Mouse (Mus musculus): ENCODE measurements around the gene Mettl7b. TPM values are rescaled to one million over a fixed set of nuclear protein-coding genes. Genes with fewer than 3 reads are reported as not detected.

The Mettl7b gene
- polyA plus RNA-seq, 1 experiment from 2014 or later, result 12.0 TPM

DNA sequence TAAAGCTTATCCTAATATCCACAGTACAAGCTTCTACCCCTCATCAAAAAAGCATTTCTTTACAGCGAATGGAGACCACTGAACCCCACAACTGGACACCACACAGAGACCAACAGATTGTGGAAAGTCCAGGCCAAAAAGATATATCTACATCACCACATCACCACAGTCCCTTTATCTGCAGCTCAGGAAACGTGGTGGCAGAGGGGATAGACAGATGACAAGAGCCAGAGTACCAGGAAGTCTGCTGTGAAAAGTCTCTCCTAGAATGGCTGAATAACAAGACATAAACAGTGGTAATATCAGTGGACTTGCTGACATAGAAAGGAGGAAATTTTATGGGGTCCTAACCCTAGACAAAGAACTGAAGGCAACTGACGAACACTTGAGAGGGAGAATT, 15.6 kb upstream of the Mettl7b start:
- H3K9ac ChIP-seq, result no peak overlapping the region
- ATAC-seq, result no peak
- H3K36me3 ChIP-seq, result no peaks in the 10 kb centered on the region
- no peak overlapping the region for H3K4me2 ChIP-seq (replicated peaks)
- WGBS, result 45% methylated on average over 3 of the region's 3 CpGs
- H3K27ac ChIP-seq, result no peak overlapping the region
- no peak overlapping the region for H3K4me3 ChIP-seq (replicated peaks)
- H3K9me3 ChIP-seq, result no peaks in the 10 kb centered on the region
- H3K27me3 ChIP-seq (replicated peaks), result no peaks in the 10 kb centered on the region
- H3K4me1 ChIP-seq (replicated peaks), result no peaks in the 10 kb centered on the region

DNA sequence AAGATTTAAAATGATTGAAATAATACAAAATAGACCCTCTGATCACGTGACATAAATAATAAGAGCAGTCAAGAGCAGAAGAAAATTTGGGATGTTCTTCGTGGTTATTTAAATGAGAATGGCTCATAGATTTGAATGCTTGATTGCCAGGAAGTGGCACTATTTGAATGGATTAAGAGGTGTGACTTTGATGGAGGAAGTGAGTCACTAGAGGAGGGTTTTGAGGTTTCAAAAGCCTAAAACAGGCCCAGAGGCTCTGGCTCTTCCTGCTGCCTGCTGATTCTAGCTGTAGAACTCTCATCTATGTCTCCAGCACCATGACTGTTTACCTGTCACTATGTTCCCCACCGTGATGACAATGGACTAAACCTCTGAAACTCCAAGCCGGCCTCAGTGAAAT, 12.1 kb upstream of the Mettl7b start:
- Histone ChIP-seq H3K36me3 (no peaks in the 10 kb centered on the region), H3K4me3 (replicated peaks) (no peak overlapping the region), H3K27ac (no peak overlapping the region), H3K9ac (no peak overlapping the region), H3K27me3 (replicated peaks) (no peaks in the 10 kb centered on the region), H3K4me1 (replicated peaks) (no peaks in the 10 kb centered on the region), H3K4me2 (replicated peaks) (no peak overlapping the region), H3K9me3 (no peaks in the 10 kb centered on the region)
- 70% methylated on average over 4 of the region's 4 CpGs for WGBS
- no peak for ATAC-seq

DNA sequence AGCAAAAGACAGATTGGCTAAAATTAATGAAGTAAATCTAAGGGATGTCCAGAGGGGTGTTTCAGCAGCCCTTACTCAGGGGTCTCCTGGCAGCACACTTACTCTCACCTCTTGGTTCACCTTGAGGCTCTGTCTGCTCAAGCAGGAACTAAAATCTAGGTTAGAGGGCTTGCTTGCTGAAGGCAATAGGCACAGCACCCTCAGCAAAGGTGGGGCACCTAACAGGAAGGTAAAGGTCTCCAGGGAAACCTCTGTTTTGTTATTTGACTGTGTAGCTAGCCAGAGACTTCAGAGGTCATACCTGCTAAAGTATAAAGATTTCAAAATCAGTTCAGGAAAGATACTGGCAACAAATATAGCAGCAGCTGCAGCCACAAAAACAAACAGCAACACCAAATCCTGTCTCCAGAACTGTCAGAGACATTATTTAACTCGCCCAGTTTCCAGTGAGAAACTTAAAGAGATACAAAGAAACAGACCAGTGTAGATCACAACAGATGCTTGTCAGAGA, 10.0 kb upstream of the Mettl7b start:
- no peaks in the 10 kb centered on the region for H3K36me3 ChIP-seq
- no peak overlapping the region for H3K27ac ChIP-seq
- H3K27me3 ChIP-seq (replicated peaks), result no peaks in the 10 kb centered on the region
- WGBS, result 30% methylated on average over 1 of the region's 1 CpGs
- H3K9me3 ChIP-seq, result no peaks in the 10 kb centered on the region
- H3K4me3 ChIP-seq (replicated peaks), result no peak overlapping the region
- no peak overlapping the region for H3K4me2 ChIP-seq (replicated peaks)
- 0 out of 2 replicates have a peak, but pooled peaks have one; percentile 35 for ATAC-seq
- H3K9ac ChIP-seq, result no peak overlapping the region
- H3K4me1 ChIP-seq (replicated peaks), result no peaks in the 10 kb centered on the region

DNA sequence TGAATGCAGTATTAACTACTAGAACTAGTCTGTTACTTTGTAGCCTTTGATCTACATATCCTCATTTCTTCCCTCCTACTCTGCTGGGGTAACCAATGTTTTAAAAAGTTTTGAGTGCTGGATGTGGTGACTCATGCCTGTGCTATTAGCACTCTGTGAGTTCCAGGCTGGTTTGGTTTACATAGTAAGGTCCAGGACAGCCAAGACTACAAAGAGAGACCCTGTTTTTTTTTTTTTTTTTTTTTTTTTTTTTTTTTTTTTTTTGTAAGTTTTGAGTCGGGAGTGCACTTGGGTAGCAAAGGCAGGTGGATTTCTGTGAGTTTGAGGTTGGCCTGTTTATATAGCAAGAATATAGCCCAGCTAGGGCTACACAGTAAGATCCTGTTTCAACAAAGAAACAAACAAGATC, 7.6 kb upstream of the Mettl7b start:
- Histone ChIP-seq H3K36me3 (no peaks in the 10 kb centered on the region), H3K9ac (no peak overlapping the region), H3K27ac (0 out of 2 replicates have a peak overlapping the region, but pooled peaks have one; percentile 4), H3K27me3 (replicated peaks) (no peaks in the 10 kb centered on the region), H3K4me1 (replicated peaks) (no peaks in the 10 kb centered on the region), H3K9me3 (no peaks in the 10 kb centered on the region), H3K4me3 (replicated peaks) (no peak overlapping the region), H3K4me2 (replicated peaks) (no peak overlapping the region)
- peak; percentile 67; the same call in 1 of the 2 replicates for ATAC-seq
- 29% methylated on average over 1 of the region's 1 CpGs for WGBS

DNA sequence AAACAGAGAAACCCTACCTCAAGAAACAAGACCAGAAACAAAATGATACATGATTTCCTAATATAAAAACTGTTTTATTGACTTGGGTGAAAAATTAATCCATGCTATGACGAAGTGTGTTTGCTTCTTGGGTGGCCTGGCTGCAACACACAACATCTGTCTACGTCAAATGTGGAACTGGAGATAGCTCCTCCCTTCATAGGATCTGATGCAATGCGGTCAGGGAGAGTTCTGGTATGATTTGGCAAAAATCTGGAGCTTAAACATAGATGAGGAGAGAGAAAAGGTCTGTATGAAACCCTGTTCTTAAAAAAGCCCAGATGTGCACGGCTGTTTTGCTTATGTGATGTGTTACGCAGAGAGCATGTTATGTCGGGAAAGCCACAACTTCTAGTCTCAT, 5.1 kb upstream of the Mettl7b start:
- Histone ChIP-seq H3K4me2 (replicated peaks) (no peak overlapping the region), H3K9ac (no peak overlapping the region), H3K36me3 (no peaks in the 10 kb centered on the region), H3K4me3 (replicated peaks) (no peak overlapping the region), H3K27me3 (replicated peaks) (no peaks in the 10 kb centered on the region), H3K4me1 (replicated peaks) (peaks cover under 1% of the 10 kb centered on the region; the same call in 1 of the 2 replicates), H3K9me3 (no peaks in the 10 kb centered on the region), H3K27ac (peak overlapping the region; percentile 24; the same call in 1 of the 2 replicates)
- ATAC-seq, result no peak
- 53% methylated on average over 6 of the region's 6 CpGs for WGBS

DNA sequence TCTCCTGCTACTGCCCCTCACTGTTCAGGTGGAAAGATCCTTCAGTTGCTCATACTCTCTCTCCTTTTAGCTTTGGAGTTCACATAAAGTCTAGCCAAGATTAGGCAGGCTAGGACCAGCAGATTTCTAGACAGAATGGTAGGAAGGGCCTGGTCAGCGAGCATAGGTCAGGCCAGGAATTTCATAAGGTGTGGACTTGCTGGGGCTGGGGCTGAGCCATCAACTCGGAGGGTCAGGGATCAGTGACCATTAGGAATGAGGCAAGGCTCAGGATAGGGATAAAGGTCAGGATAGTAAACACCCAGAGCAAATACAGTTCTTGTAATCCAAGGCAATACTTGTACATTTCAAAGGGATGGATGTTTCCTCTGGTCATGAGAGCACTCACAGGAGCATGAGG, 4.2 kb upstream of the Mettl7b start:
- ATAC-seq, result no peak
- Histone ChIP-seq H3K9me3 (no peaks in the 10 kb centered on the region), H3K36me3 (no peaks in the 10 kb centered on the region), H3K27me3 (replicated peaks) (no peaks in the 10 kb centered on the region), H3K27ac (no peak overlapping the region), H3K4me2 (replicated peaks) (no peak overlapping the region), H3K9ac (no peak overlapping the region), H3K4me3 (replicated peaks) (no peak overlapping the region), H3K4me1 (replicated peaks) (peaks cover 6% of the 10 kb centered on the region; the same call in 1 of the 2 replicates)
- WGBS, result 61% methylated on average over 2 of the region's 2 CpGs

DNA sequence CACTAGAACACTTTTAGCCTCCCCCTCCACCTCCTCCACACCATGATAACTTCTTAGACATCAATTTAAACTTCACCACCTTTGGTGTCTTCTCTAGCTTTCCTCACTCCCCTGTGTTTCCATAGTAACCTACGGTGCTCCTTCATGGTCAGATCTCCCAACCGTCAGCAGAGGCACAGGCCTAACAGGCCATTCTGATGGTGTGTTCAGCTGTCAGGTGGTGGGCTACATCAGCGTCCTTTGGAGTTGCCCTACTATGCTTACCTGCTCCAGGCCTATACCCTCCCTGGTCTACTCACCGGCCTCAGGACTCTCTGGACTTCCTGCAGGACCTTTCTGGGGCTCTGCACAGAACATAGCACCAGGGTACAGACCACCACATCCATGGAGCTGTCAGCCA, 646 bp downstream of the Mettl7b start:
- no peak overlapping the region for H3K4me3 ChIP-seq (replicated peaks)
- 84% methylated on average over 4 of the region's 4 CpGs for WGBS
- no peaks in the 10 kb centered on the region for H3K36me3 ChIP-seq
- 0 out of 2 replicates have a peak overlapping the region, but pooled peaks have one; percentile 59 for H3K27ac ChIP-seq
- H3K27me3 ChIP-seq (replicated peaks), result no peaks in the 10 kb centered on the region
- H3K4me1 ChIP-seq (replicated peaks), result peaks cover 6% of the 10 kb centered on the region; the same call in 1 of the 2 replicates
- H3K4me2 ChIP-seq (replicated peaks), result peak overlapping the region; percentile 37; the same call in 1 of the 2 replicates
- no peak overlapping the region for H3K9ac ChIP-seq
- H3K9me3 ChIP-seq, result no peaks in the 10 kb centered on the region
- ATAC-seq, result 0 out of 2 replicates have a peak, but pooled peaks have one; percentile 6

DNA sequence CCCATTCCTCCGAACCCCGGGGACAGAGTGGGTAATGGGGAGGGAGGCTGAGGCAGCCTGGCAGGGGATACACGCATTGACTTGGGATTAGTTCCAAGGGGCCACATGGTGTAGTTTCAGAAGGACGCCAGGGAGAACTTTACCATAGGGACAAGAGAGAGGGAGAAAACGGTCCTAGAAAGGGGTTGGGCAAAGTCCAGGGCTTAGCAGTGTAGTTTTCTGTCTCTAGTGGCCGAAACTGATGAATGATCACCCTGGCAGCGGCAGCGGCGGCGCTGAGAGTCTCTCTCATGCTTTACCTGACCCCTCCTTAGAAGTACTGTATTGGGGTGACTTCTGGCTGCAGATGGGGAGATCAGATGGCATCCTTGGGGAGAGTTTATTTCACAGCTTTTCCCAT, 2.4 kb downstream of the Mettl7b start:
- Histone ChIP-seq H3K9ac (no peak overlapping the region), H3K27ac (no peak overlapping the region), H3K9me3 (no peaks in the 10 kb centered on the region), H3K36me3 (no peaks in the 10 kb centered on the region), H3K27me3 (replicated peaks) (no peaks in the 10 kb centered on the region), H3K4me2 (replicated peaks) (no peak overlapping the region), H3K4me3 (replicated peaks) (no peak overlapping the region), H3K4me1 (replicated peaks) (peaks cover 6% of the 10 kb centered on the region; the same call in 1 of the 2 replicates)
- no peak for ATAC-seq
- WGBS, result 77% methylated on average over 10 of the region's 10 CpGs

DNA sequence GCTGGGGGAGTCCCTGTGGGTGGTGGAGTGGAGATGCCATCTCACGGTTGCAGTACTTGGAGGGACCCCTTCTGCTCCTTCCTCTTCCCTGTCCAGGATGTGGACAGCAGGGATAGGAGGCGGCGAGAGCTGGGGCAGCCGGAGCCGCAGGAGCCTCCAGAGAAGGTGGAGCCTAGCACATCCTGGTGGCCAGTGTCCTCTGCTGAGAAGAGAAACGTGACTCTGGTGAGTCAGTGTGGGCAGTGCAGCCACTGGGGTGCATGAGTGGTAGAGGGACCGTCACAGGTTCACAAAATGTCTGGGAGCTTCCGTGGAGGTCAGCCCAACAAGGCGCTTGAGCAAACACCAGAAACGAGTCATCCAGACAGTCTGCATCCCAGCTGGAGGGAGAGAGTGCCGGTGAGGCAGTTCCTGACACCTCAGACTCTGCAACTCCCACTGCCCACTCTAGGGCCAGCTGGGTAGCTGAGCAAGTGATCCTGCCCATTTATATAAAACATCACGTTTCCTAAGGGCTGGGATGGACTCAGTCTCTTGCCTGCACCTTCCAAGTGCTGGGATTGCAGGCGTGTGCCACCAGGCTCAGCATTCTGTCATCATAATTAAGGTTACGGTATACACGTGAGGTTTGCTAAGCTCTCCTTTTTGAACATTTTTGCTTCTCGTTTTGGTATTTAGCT, 10.4 kb downstream of the Mettl7b start:
- no peak overlapping the region for H3K27ac ChIP-seq

DNA sequence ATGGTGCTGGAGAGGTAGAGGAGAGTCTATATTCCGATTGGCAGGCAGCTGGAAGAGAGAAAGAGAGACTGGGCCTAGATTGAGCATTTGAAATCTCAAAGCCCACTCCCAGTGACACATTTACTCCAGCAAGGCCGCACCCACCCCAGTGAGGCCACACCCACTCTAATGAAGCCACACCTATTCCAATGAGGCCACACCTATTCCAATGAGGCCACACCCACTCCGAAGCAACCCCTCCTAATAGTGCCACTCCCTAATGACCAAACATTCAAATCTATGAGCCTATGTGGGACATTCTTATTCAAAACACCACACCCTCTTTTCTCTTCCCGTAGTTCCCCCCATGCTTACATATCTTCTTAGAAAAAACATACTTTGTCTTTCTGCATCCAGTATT, 13.3 kb downstream of the Mettl7b start:
- no peak overlapping the region for H3K4me3 ChIP-seq (replicated peaks)
- H3K36me3 ChIP-seq, result no peaks in the 10 kb centered on the region
- 85% methylated on average over 4 of the region's 4 CpGs for WGBS
- no peak overlapping the region for H3K27ac ChIP-seq
- no peak overlapping the region for H3K4me2 ChIP-seq (replicated peaks)
- ATAC-seq, result no peak
- H3K9ac ChIP-seq, result no peak overlapping the region
- H3K9me3 ChIP-seq, result no peaks in the 10 kb centered on the region
- H3K4me1 ChIP-seq (replicated peaks), result no peaks in the 10 kb centered on the region
- no peaks in the 10 kb centered on the region for H3K27me3 ChIP-seq (replicated peaks)

More for the DNA sequence above, 10.4 kb downstream of the Mettl7b start:
- H3K4me1 ChIP-seq (replicated peaks), result no peaks in the 10 kb centered on the region
- H3K36me3 ChIP-seq, result no peaks in the 10 kb centered on the region
- H3K27me3 ChIP-seq (replicated peaks), result no peaks in the 10 kb centered on the region
- H3K4me2 ChIP-seq (replicated peaks), result no peak overlapping the region
- no peaks in the 10 kb centered on the region for H3K9me3 ChIP-seq
- ATAC-seq, result peak; percentile 36; the same call in 1 of the 2 replicates
- 58% methylated on average over 16 of the region's 16 CpGs for WGBS
- no peak overlapping the region for H3K9ac ChIP-seq
- no peak overlapping the region for H3K4me3 ChIP-seq (replicated peaks)

DNA sequence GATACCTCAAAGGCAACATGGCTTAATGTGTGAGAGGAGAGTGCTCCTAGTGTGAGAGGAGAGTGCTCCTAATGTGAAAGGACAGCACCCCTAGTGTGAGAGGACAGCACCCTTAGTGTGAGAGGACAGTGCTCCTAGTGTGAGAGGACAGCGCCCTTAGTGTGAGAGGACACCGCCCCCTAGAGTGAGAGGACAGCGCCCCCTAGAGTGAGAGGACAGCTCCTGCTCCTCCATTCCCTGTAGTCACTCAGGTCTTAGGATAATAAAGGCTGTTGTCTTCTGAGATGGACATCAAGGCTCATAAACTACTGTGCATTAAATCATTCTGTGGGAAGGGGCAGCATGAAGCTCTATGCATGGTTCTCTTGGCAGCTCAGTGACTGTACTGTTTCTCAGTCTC, 15.1 kb downstream of the Mettl7b start:
- Histone ChIP-seq H3K4me1 (replicated peaks) (no peaks in the 10 kb centered on the region), H3K27me3 (replicated peaks) (no peaks in the 10 kb centered on the region), H3K4me2 (replicated peaks) (no peak overlapping the region), H3K9ac (no peak overlapping the region), H3K9me3 (no peaks in the 10 kb centered on the region), H3K36me3 (no peaks in the 10 kb centered on the region), H3K27ac (no peak overlapping the region), H3K4me3 (replicated peaks) (no peak overlapping the region)
- ATAC-seq, result no peak
- WGBS, result 27% methylated on average over 3 of the region's 3 CpGs

DNA sequence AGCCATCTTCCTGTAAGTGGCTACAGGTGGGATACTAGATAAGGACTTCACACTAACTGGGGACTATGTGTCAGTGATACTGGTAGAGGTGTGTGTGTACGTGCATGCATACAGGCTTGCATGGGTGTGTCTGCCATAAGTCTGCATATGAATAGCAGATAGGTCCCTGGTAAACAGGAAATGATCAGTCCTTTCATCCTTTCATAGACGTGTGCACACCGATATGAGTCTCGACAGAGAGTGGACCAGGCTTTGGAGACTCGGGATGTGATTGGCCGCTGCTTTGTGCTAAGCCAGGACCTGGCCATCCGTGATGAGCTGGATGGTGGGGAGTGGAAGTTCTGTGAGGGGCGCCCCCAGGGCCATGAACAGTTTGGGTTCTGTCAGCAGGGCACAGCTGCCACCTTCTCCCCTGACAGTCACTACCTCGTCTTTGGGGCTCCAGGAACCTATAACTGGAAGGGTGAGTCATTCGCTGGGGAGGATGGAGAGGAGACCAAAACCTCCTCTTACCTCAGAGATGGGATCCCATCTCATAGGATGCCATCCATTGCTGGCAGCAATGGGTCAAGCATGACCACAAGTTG, 20.2 kb downstream of the Mettl7b start:
- H3K4me2 ChIP-seq (replicated peaks), result no peak overlapping the region
- no peaks in the 10 kb centered on the region for H3K4me1 ChIP-seq (replicated peaks)
- ATAC-seq, result no peak
- 78% methylated on average over 10 of the region's 10 CpGs for WGBS
- H3K9me3 ChIP-seq, result no peaks in the 10 kb centered on the region
- no peak overlapping the region for H3K9ac ChIP-seq
- H3K27me3 ChIP-seq (replicated peaks), result peaks cover 7% of the 10 kb centered on the region; the same call in 1 of the 2 replicates
- no peak overlapping the region for H3K27ac ChIP-seq
- no peaks in the 10 kb centered on the region for H3K36me3 ChIP-seq
- no peak overlapping the region for H3K4me3 ChIP-seq (replicated peaks)

Data from intestine, embryonic 15.5 days (tissue).